Mouse (Mus musculus): ENCODE measurements around the gene Pwp2. TPM values are rescaled to one million over a fixed set of nuclear protein-coding genes. Genes with fewer than 3 reads are reported as not detected.
A peak's percentile ranks its signal among the peaks of the same experiment; 100 is the strongest.
"Not testable (repeated sequence)": the region's sequence is repeated elsewhere in the genome, so short reads cannot be mapped to it uniquely, and the experiment has no call there.

Gene Pwp2
- total RNA-seq (2017) = 29.2 and 32.2 TPM in 2 replicates

DNA sequence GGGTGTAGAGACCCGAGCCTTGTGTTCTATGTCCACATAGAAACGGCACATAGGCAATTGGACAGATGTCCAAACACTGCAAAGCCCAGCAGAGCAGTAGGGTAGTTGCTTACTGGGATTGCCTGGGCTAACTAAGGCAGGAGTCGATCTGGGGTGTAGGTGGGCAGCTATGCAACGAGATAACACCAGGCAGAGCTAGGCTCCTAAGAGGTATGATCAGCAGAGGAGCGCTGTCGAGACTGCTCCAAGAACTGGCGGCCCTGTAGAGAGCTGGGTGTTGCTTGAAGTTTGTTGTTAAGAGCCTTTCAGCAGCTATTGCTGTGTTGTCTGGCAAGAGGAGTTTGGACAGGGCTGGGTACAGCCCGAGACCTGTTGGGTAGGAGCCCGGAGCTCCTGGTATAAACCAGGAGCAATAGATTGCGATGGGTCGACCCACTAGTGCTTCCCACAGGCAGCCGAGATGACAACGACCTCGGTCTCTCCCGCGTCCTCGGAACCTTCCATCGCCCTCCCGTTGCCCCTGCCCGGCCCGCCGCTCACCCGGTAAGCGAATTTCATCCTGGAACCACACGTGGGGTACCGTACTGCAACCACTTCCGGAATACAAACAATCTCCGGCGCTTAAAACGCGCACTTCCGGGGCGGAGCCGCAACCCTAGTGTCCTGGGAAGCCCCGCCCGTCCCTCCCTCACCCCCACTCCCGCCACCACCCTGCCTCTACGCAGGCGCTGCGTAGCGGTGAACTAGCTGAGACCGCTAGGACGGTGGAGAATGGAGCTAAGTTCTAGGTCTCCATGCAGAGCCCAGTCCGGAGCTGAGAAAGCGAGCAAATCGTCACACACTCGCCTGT lies at the start of gene Pwp2:
Pwp2 (minus strand) TSS at position 619 of the 850 bp plus-strand sequence.
- ATAC-seq (replicated peaks; ENCODE audit: low read depth, poor library complexity, severe bottlenecking) = peak; percentile 86

DNA sequence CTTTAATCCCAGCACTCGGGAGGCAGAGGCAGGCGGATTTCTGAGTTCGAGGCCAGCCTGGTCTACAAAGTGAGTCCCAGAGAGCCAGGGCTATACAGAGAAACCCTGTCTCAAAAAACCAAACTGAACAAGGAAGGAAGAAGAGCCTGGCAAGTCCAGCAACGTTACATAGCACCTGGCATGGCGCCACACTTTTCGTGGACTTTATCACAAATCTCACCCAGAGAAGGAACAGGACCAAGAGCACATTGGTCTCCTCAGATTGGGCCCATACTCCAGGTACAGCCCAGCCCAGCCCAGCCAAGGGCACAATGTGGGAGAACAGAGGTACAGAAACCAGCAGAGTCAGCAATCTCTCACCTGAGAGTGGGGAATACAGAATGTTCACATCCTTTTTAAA lies 48.8 kb upstream of the Pwp2 start:
- ATAC-seq (replicated peaks; ENCODE audit: low read depth, poor library complexity, severe bottlenecking) = no peak

- ATAC-seq (replicated peaks; ENCODE audit: low read depth, poor library complexity, severe bottlenecking) = no peak
These were observed 48.2 kb upstream of the Pwp2 start for GRCm38 (mm10) chr10:78233161-78233560.

DNA sequence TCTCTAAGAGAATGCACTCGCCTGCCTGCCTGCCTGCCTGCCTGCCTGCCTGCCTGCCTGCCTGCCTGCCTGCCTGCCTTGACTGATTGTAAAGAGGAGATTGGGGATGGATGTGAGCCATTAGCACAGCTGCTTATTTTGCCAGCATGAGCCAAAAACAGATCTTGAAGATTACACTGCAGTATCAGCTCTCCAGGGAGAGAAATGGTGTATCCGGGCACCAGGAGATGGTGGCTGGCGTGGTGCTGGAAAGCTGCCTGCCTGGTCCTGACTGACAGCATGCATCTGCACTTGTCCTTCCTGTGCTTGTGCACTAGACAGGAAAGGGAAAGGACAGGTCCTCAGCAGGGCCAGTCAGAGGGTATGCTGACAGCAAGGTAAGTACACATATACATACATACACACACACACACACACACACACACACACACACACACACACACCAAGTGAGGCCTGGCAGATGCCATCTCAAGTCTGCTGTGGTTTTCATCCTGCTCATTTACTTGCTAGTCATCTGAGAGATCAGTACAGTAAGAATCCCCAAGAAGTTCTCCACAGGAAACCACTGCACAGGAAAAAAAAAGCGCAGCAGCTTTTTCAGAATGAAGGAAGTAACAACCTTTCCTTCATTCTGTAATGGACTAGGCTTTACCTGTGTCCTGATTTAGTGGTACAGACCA lies 47.5 kb upstream of the Pwp2 start:
- ATAC-seq (replicated peaks; ENCODE audit: low read depth, poor library complexity, severe bottlenecking) = 0 out of 2 replicates have a peak, but pooled peaks have one; percentile 15

DNA sequence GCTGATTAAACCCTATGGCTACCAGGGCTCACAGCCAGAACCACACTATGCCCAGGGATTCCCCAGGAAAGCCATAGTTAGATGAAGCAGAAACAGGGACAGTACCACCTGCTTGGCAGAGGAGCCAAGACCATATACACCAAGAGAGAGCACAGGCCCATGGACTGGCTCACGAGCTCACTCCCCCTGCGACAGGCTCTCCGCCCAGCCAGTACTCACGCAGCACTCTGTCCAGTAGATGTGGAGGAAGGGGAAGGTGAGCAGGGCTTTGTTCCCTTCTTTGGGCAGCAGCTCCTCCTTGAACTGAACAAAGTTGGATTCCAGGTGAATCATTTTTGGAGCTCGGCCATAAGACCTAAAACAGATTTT lies 43.6 kb upstream of the Pwp2 start:
- no peak for ATAC-seq (replicated peaks; ENCODE audit: low read depth, poor library complexity, severe bottlenecking)

DNA sequence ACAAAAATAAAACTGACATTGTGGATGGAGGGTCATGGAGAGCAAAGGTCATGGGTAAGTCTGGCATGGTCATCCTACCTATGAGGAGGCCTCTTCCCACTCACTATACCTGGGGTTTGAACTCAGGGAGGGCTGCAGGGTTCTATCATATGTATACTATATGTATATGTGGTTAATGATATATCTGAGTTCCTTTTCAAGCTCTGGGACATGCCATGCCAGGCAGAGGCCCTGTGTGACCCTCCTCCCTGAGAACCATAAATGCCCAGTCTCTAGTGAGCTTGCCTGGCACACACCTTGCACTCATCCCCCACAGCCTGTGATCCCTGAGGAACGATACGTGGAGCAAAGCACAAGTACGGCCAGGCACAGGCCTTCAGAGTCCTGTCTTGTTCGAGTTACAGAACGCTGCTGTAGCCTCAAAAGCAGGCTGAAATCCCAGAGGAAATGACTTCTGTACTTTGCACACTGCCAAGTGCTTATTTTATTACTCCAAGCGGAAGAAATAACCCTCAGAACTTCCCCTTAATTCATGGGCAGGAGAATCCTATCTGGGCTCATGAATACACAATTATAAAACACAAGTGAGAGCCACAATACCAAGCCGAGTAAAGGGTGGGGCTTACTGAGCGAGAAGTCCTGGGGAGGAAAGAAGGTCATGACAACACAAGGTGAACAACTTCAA lies 43.1 kb upstream of the Pwp2 start:
- ATAC-seq (replicated peaks; ENCODE audit: low read depth, poor library complexity, severe bottlenecking) = peak; percentile 50

DNA sequence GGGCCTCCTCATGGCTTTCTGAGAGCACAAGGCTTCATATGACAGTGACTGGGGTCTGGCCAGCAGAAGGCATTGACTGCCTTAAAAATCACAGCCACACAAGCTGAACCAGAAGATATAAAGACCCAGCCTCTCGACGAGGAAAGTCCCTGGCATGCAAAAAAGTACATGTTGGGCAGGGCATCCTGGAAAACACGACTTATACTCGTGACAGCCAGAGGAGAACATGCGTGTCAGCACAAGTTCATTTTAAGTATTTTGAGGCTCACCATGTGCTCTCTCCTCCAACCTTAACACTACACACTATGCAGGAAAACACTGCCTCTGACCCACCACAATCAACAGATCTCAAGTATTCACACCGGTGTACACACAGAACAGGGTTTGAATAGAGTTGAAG lies 39.2 kb upstream of the Pwp2 start:
- no peak for ATAC-seq (replicated peaks; ENCODE audit: low read depth, poor library complexity, severe bottlenecking)

- no peak for ATAC-seq (replicated peaks; ENCODE audit: low read depth, poor library complexity, severe bottlenecking)
These were observed 38.0 kb upstream of the Pwp2 start for GRCm38 (mm10) chr10:78222908-78223307.

DNA sequence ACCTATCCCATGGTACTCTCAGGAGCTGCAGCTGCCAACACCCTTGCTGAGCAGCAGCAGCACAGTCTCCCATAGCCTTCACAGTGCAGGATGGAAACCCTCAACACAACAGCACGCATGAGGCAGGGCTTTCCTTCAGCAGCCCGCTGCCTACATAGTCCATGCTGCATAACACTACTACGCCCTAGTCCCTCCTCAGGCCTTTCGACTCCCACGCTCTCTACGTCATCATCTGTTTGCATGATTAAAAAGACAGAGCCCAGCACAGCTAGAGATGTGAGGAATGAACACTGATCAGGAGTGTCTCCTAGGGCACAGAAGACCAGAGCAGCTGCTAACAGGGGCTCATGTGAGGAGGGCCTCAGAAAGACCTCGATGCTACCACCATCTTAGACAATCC lies 36.4 kb upstream of the Pwp2 start:
- no peak for ATAC-seq (replicated peaks; ENCODE audit: low read depth, poor library complexity, severe bottlenecking)

- ATAC-seq (replicated peaks; ENCODE audit: low read depth, poor library complexity, severe bottlenecking) = no peak
These were observed 34.6 kb upstream of the Pwp2 start for GRCm38 (mm10) chr10:78219528-78219927.

- ATAC-seq (replicated peaks; ENCODE audit: low read depth, poor library complexity, severe bottlenecking) = no peak
These were observed 33.6 kb upstream of the Pwp2 start for GRCm38 (mm10) chr10:78218576-78218975.

DNA sequence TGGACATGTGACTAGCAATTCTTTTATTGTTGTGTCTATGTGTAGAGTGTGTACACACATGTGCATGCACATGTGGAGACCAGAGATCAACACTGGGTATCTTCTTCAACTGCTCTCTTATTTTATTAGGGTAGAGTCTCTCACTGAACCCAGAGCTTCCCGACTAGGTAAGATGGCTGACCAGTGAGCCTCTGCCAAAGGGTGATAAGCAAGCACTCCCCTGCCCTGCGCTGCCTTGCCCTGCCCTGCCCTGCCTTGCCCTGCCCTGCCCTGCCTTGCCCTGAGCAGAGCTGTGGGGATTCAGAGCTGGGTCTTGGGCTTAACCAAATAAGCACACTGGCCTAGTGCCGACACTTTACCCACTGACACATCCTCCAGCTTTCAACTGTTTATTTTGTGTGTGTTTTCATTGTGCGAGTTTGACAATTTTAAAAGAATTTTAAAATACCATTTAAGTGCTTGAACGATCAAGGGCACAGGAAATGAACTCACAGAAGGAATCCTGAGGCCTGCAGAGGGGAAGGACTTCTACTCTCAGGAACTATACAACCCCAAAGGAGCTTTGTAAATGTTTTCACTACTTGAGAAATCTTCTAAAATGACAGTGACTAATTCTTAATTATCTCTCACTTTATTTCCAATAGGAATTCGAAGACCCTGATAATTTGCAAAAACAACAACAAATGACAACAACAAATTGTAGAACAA lies 31.6 kb upstream of the Pwp2 start:
- ATAC-seq (replicated peaks; ENCODE audit: low read depth, poor library complexity, severe bottlenecking) = no peak; the same call in 1 of the 2 replicates

DNA sequence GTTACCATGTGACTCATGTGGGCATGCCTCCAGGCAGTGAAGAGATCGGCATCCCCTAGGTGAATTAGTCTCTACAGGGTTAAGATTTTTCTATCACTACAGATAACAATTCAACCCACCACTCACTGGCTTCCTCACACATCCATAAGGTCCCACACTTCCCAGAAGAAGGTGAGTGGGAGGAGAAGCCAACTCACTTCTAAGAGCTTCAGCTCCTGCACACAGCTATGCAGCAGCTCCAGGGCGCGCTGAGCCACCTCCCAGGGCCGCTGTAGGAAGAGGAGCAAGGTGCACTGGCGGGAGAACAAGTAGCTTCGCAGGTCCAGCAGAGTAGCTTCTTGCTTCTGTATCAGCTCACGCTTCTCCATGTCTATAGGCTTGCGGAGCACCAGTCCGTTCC lies 29.4 kb upstream of the Pwp2 start:
- no peak for ATAC-seq (replicated peaks; ENCODE audit: low read depth, poor library complexity, severe bottlenecking)

GRCm38 (mm10) chr10:78211311-78211710 lies 26.4 kb upstream of the Pwp2 start:
- ATAC-seq (replicated peaks; ENCODE audit: low read depth, poor library complexity, severe bottlenecking) = 0 out of 2 replicates have a peak, but pooled peaks have one; percentile 46

DNA sequence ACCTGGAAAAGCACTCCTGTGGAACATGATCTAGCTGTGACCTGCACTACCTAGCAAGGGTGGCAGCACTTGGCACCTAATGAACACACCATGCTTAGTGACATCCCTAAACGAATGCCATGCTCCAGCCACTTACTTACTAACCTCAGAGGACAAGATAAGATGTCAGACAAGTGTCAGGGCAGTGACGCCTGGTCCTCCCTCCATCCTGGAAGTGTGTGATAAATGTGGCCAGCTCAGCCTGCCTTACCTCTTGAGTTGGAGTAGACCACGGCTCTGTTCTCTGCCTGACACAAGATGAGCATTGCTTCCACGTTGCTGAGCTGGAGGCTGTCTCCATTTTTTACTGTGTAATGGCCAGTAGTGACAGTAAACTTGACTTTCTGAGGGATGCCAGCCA lies 16.2 kb upstream of the Pwp2 start:
- 0 out of 2 replicates have a peak, but pooled peaks have one; percentile 24 for ATAC-seq (replicated peaks; ENCODE audit: low read depth, poor library complexity, severe bottlenecking)

DNA sequence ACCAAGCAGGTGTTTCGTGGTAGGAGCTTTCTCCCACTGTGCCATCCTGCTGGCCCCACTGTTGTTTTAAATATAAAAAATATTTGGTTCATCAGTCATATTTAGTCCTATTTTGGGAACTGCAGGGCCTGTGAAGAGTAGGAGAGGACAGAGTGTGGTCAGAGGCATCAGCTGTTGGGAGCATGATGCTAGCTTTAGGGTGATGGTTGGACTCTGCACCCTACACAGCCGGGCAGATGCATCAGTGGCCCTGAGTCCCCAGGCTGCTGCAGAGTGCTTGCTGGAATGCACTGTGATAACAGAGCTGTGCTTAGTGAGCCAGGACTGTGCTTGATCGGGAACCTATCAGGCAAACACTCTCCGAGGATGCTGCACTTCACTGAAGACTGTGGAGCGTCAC lies 8.0 kb upstream of the Pwp2 start:
- no peak for ATAC-seq (replicated peaks; ENCODE audit: low read depth, poor library complexity, severe bottlenecking)

- ATAC-seq (replicated peaks; ENCODE audit: low read depth, poor library complexity, severe bottlenecking) = not testable (repeated sequence)
These were observed 1.1 kb upstream of the Pwp2 start for GRCm38 (mm10) chr10:78186076-78186475.

GRCm38 (mm10) chr10:78185381-78185725 lies 404 bp upstream of the Pwp2 start:
- peak; percentile 46 for ATAC-seq (replicated peaks; ENCODE audit: low read depth, poor library complexity, severe bottlenecking)

DNA sequence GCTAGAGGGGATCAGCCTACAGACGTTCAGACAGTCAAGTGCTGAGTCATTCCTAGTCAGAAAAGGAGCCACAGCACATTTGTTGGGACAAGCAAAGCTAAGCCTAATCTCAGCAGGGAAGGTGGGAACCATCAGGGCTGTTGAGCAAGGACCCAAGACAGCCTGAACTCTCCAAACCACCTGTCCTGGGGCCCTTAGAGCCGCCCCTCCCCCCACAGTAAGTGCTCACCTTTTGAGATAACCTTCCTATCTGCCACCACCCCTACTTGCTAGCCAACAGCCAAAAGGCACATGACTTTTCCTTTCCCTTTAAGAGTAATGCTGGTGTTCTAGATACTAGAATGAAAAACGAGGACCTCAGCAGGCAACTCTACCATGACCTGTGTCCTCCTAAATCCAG lies 1.4 kb downstream of the Pwp2 start:
- ATAC-seq (replicated peaks; ENCODE audit: low read depth, poor library complexity, severe bottlenecking) = no peak

- no peak for ATAC-seq (replicated peaks; ENCODE audit: low read depth, poor library complexity, severe bottlenecking)
These were observed 2.6 kb downstream of the Pwp2 start for GRCm38 (mm10) chr10:78182321-78182720.
